Mouse (Mus musculus): ENCODE results near the gene Cep55.

The Cep55 gene

DNA sequence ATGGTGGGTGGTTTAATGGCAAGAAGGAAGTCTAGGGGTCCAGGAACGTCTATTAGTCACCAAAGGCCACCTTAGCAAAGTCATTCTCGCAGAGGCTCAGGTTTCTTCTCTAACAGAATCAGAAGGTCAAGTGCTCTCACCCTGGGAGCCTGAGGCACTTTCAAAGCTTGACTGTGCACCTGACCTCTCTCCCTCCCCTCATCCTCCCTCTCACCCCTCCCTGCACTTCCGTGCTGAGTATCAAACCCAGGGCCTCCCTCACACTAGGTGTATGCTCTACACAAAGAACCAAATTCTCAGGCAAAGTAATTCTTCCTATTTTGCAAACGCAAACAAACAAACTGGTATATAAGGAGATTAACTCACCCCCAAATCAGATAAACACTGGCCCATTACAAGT lies 41.4 kb downstream of the Cep55 start:
- in situ Hi-C loops (cut with MboI, MseI), result no loop called here

DNA sequence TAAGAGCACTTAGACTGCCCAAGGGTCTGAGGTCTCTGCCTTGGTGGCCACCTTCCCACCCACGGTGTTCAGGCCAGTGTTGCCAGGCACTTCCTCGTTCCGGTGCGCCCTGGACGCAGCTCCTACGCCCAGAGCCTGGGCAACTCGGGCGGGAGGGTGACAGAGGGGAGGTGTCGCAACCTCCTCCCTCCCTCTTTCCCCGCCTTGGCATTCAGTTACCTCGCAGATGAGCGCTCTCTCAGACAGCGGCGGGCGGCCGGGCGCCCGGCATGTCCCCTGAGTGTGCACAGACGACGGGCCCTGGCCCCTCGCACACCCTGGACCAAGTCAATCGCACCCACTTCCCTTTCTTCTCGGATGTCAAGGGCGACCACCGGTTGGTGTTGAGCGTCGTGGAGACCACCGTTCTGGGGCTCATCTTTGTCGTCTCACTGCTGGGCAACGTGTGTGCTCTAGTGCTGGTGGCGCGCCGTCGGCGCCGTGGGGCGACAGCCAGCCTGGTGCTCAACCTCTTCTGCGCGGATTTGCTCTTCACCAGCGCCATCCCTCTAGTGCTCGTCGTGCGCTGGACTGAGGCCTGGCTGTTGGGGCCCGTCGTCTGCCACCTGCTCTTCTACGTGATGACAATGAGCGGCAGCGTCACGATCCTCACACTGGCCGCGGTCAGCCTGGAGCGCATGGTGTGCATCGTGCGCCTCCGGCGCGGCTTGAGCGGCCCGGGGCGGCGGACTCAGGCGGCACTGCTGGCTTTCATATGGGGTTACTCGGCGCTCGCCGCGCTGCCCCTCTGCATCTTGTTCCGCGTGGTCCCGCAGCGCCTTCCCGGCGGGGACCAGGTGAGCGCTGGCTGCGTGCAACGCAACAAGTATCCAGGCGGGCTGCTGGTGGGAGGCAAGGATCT lies 42.3 kb downstream of the Cep55 start, which contains the start of gene Ffar4:
Gene Ffar4, plus strand, starts transcription at position 214 of the 901 bp plus-strand sequence.
- in situ Hi-C loops (cut with MboI, MseI), result no loop called here

DNA sequence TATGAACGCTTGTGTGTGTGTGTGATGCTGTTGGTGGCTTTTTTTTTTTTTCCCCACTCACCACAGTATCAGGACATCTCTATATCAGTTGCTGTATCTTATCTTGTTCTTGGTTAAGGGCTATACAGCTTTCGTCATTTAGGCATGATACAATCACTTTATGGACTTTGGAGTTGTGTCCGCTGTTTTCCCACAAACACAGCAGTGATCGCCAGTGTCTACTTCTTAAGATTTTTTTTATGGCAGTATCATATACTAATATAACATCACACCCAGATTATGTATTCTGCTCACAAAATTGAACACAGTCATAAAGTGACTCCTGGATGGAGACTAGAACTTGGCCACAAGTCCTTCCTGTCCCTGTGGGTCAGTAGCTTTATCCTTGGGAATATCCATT lies 53.1 kb downstream of the Cep55 start:
- in situ Hi-C loops (cut with MboI, MseI), result no loop called here

DNA sequence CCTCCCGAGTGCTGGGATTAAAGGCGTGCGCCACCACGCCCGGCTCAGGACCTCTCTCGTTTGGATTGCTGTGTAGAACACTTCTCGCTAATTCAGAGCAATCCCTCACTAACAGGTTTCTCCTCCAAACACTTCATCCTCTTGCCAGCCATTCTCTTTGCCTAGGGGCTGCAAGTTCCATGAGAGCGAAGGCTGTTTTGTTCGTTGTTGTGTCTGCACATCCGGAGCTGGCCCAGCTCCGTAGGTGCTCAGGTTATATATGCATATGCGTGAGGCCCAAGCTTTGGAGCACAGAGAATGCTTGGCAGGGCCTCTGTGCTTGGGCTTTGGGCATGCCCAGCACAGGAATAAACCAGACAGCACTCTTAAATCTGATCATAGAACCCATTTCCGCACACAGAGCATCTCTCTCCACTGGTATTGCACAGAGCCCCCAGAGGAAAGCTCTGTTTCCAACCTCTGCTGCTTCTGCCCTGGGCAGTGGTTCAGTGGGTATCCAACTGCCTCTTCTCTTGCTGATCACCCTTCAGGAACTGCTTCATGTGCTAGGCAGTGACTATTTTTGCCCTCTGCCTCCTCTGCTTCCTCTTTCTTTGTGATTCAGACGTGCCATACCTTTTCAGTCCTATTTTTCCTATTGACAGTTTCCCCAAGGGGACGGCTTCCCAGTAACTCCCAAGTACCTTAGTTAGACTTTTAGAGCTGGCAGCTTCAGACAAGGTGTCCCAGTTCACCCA lies 54.9 kb downstream of the Cep55 start:
- in situ Hi-C loops (cut with MboI, MseI), result no loop called here

DNA sequence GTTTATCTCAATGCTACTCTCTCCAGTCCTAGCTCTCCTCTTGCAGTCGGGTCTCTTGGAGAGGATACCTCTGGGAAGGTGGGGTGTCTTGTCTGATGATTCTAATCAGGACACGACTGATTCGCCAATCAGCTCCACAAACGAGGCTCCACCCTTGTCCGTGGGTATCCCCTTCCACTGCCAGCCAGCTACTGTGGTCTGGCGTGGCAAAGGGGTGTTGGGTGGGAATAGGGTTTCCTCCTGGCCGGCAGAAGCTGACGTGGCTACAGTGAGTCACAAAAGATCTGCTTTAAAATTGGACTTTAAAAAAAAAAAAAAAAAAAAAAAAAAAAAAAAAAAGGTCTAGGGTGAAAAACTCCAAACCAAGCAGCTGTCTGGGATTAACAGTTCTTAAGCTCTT lies 56.2 kb downstream of the Cep55 start:
- in situ Hi-C loops (cut with MboI, MseI), result no loop called here

DNA sequence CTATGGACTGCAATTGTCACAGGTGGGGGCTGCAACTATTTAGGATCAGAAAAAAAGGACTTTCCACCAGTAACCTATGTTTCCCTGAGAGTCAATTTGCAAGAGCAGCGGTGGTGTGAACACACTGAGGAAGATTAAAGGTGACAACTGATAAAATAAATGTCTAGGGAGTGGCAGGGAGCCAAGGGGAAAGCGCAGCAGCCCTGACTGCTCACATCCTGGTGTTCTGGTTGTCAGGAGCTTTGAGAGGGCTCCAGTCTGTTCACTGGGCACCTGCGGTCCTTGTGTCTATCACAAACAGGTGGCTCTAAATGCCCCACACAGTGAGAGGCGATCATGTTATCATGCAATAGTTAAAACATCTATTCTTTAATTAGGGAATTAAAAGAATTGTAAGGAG lies 57.8 kb downstream of the Cep55 start:
- in situ Hi-C loops (cut with MboI, MseI), result no loop called here

DNA sequence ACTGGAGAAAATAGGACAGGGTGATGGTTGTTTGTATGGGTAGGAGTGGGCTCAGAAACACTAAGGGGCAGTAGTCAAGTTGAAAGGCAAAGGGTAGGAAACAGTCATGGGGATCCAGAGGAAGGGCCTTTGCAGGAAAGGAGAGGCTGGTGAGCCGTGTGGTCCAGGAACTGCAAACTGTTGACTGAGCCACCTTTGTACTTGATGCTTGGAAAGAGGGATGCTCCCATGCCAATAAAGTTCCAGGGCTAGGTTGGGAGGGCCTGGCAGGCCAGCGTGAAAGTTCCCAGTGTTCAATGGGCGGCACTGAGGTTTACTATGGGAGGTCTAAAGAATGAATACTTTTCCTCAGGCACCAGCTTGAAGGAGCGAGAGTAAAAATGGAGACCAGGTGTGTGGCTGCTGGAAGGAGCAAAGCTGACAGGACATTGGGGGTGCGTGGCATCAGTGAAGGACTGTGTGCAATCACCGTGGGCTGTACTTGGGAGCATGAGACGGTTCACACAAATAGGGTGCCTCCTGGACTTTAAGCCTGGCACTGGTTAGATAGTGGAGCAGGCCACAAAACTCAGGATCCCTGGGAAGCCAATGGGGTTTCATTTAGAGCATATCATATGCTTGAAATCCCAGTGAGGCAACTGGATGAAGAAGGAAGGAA lies 60.2 kb downstream of the Cep55 start:
- in situ Hi-C loops (cut with MboI, MseI), result no loop called here

DNA sequence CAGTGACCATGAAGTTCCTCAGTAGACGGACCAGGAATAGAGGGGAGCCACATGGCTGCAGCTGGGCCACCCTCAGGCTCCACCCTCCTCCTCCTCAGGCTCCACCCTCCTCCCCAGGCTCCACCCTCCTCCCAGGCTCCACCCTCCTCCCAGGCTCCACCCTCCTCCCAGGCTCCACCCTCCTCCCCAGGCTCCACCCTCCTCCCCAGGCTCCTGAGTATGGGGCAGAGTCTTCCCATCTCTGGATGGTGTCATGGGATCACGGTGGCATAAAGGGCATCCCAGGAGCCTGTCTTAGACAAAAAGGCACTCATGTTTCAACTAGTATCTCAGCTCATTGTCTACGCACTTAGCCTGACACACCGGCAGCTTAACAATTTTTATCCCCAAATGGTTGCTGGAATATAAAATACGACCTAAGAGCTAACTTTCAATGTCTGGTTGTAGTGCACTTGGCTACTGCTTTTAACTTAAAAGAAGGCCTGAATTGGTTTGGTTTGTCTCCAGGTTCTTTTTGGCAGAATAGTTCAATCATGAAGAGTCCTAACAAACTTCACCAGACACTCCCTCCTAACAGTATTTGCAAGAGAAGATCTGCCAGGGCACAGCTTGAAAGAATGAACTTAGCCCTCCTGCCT lies 65.4 kb downstream of the Cep55 start:
- in situ Hi-C loops (cut with MboI, MseI), result no loop called here

DNA sequence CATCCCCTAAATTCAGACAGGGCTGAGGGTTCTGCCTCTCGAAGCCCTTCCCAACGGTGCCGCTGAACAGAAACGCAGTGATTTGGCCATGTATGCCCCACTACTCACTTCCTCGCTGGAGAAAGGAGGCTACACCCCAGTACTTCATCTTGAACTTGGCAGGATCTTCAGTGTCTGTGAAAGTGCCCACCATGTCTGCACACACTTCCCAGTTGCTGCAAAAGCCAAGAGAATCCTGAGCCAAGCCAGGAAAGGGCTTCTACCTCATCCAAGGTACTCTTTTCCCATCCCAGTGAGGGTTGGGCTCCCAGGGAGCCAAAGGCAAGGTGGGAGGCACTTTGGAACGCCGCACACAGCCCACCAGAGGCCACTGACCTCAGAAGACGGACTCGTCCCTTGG lies 69.1 kb downstream of the Cep55 start:
- in situ Hi-C loops (cut with MboI, MseI), result no loop called here

Data from regulatory T cell (primary cell).